Mouse (Mus musculus) lung, adult 2 months (tissue): Measurements from ENCODE around the gene Degs1. TPM values are rescaled to one million over a fixed set of nuclear protein-coding genes. Genes with fewer than 3 reads are reported as not detected.
"Not testable (repeated sequence)": the region's sequence is repeated elsewhere in the genome, so short reads cannot be mapped to it uniquely, and the experiment has no call there.

Source experiments
- DNase-seq: peaks from one replicate; pipeline ENCODE4 v3.0.0; 2022
- H3K4me1 ChIP-seq: fragments of 200-500 bp; 2 replicates; pipeline ENCODE4 v1.6.1; 2011; ENCODE audit warnings: low read length; ENCODE audit not compliant: control insufficient read depth, insufficient read depth
- H3K4me3 ChIP-seq: fragments of 200-500 bp; replicated peaks from 2 replicates; pipeline ENCODE3; 2011; ENCODE audit warnings: low read depth, mild to moderate bottlenecking, control low read depth, low read length; ENCODE audit errors: extremely low read depth
- CTCF ChIP-seq: fragments of 200-500 bp; IDR thresholded peaks from 2 replicates; pipeline ENCODE4 v1.5.1; 2011; ENCODE audit warnings: mild to moderate bottlenecking, low read length, control low read depth; ENCODE audit not compliant: insufficient read depth
- POLR2A ChIP-seq: fragments of 200-500 bp; IDR thresholded peaks from 2 replicates; pipeline ENCODE4 v1.6.1; 2011; ENCODE audit warnings: low read depth, mild to moderate bottlenecking, control low read depth, low read length, borderline replicate concordance; ENCODE audit errors: extremely low read depth
- WGBS: fragments of 180-500 bp; shearing (Covaris S2); methylation state at CpG from one replicate; pipeline ENCODE4 v1.1.7; 2018; 5-methylcytosine and 5-hydroxymethylcytosine counted together
- polyA plus RNA-seq: library from polyadenylated mRNA; depleted of rRNA; stranded (reverse); fragments of >200 nt; gene quantifications from 2 replicates; pipeline ENCODE4 v1.2.3, GENCODE M21; 2012

Degs1 gene
- polyA plus RNA-seq, 1 experiment: 114 TPM

GRCm38 (mm10) chr1:182302176-182302870, 19.7 kb upstream of the Degs1 start:
- 78% methylated on average over 6 of the region's 6 CpGs for WGBS
- peaks cover 3% of the 10 kb centered on the region for H3K4me1 ChIP-seq
- TF ChIP-seq POLR2A (no peak), CTCF (no peak)
- DNase-seq: no peak
- no peak overlapping the region for H3K4me3 ChIP-seq

- H3K4me1 ChIP-seq: no peaks in the 10 kb centered on the region
- no peak overlapping the region for H3K4me3 ChIP-seq
- TF ChIP-seq CTCF (no peak), POLR2A (no peak)
- DNase-seq: no peak
- WGBS: 87% methylated on average over 5 of the region's 5 CpGs
Measured at GRCm38 (mm10) chr1:182297821-182298220, 15.2 kb upstream of the Degs1 start.

GRCm38 (mm10) chr1:182297246-182297645, 14.6 kb upstream of the Degs1 start:
- TF ChIP-seq POLR2A (no peak), CTCF (no peak)
- 88% methylated on average over 3 of the region's 3 CpGs for WGBS
- no peaks in the 10 kb centered on the region for H3K4me1 ChIP-seq

GRCm38 (mm10) chr1:182296816-182297215, 14.2 kb upstream of the Degs1 start:
- no peak overlapping the region for H3K4me3 ChIP-seq
- no peak for DNase-seq
- 86% methylated on average over 6 of the region's 6 CpGs for WGBS
- TF ChIP-seq CTCF (no peak), POLR2A (no peak)
- H3K4me1 ChIP-seq: no peaks in the 10 kb centered on the region

More at GRCm38 (mm10) chr1:182297246-182297645, 14.6 kb upstream of the Degs1 start:
- H3K4me3 ChIP-seq: no peak overlapping the region
- DNase-seq: no peak

- whole genome bisulfite sequencing: 81% methylated on average over 6 of the region's 6 CpGs
- TF ChIP-seq CTCF (no peak), POLR2A (no peak)
- H3K4me1 ChIP-seq: no peaks in the 10 kb centered on the region
- no peak overlapping the region for H3K4me3 ChIP-seq
- no peak for DNase-seq
Measured at GRCm38 (mm10) chr1:182296141-182296540, 13.5 kb upstream of the Degs1 start.

- Histone ChIP-seq H3K4me3 (no peak overlapping the region), H3K4me1 (no peaks in the 10 kb centered on the region)
- no peak for TF ChIP-seq CTCF
- no peak for TF ChIP-seq POLR2A
- DNase-seq: no peak
- WGBS: 66% methylated on average over 4 of the region's 4 CpGs
Measured at GRCm38 (mm10) chr1:182292291-182292690, 9.7 kb upstream of the Degs1 start.

- H3K4me1 ChIP-seq, H3K4me3 ChIP-seq, DNase-seq: not testable (repeated sequence)
- WGBS: 93% methylated on average over 3 of the region's 3 CpGs
Measured at GRCm38 (mm10) chr1:182290741-182291140, 8.1 kb upstream of the Degs1 start.

- WGBS: 57% methylated on average over 2 of the region's 2 CpGs
- Histone ChIP-seq H3K4me1 (no peaks in the 10 kb centered on the region), H3K4me3 (no peak overlapping the region)
- DNase-seq: no peak
- TF ChIP-seq CTCF (no peak), POLR2A (no peak)
Measured at GRCm38 (mm10) chr1:182289781-182290180, 7.2 kb upstream of the Degs1 start.

- no peak for DNase-seq
- 67% methylated on average over 2 of the region's 2 CpGs for WGBS
- Histone ChIP-seq H3K4me3 (no peak overlapping the region), H3K4me1 (no peaks in the 10 kb centered on the region)
- no peak for TF ChIP-seq POLR2A
- TF ChIP-seq CTCF: no peak
Measured at GRCm38 (mm10) chr1:182288601-182289000, 6.0 kb upstream of the Degs1 start.

GRCm38 (mm10) chr1:182287781-182288180, 5.2 kb upstream of the Degs1 start:
- peaks cover 4% of the 10 kb centered on the region; the same call in 1 of the 2 replicates for H3K4me1 ChIP-seq
- TF ChIP-seq CTCF (no peak), POLR2A (no peak)
- WGBS: 71% methylated on average over 7 of the region's 7 CpGs
- no peak overlapping the region for H3K4me3 ChIP-seq
- no peak for DNase-seq
